ENCODE assay signal across 9 mouse cellular contexts in the genomic region with DNA sequence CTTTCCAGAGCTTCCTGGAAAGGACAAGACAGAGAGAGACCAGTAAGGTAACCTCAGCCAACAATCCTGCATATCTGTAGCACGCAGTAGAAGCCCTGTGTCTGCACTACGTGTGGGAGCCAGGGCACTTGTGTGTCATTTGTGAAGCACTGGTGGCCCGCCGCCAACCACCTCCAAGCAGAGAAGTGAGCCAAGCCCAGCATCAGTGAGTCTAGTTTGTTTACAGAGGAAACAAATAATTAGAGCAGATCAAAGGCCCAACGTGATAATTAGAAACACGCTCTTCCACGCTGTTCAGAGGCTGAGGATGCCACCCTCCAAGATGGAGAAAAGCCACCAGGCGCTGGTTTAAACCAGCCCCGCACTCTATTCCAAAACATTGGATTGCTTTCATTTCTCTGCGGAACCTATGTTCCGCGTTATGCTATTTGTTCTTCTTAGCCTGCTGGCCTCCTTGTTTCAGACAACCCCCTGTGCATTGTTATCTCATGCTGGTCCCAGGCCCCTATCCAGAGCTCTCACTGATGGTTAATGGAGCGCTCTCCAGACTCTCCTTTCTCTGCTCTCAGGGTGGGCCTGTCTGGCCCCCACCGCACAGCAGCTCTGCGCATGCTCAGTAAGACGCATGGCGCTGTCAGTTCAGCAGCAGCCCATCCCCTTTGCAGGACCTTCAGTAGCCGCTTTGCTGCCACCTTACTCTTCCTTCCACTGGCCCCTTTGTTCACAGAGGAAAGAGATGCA.
DNase-seq lines count a peak whose midpoint lies in the region; ATAC-seq and TF ChIP-seq lines count a peak whose summit lies in the region.
"Had no signal": no experiment of that assay in that cellular context is flagged by ENCODE, and none has a peak within 500 bp of the region (broad histone marks: within the 10 kb centered on the region; RNA-seq: fewer than 3 reads in every experiment).

No protein-coding gene starts in this region.

- H3K27ac ChIP-seq in testis, adult 2 months (ENCODE audit: control insufficient read depth, insufficient read depth, low read depth, low read length): no peak overlapping the region
- no peak overlapping the region for H3K27ac ChIP-seq in heart, embryonic 12.5 days (ENCODE audit: poor library complexity, severe bottlenecking)
- no peak overlapping the region for H3K27ac ChIP-seq in midbrain, embryonic 13.5 days
- H3K27ac ChIP-seq: liver, embryonic 13.5 days had no signal

- no peak for ATAC-seq in heart, embryonic 12.5 days (ENCODE audit: insufficient number of reproducible peaks, low FRiP score)
- ATAC-seq in midbrain, embryonic 13.5 days: peak; percentile 63; the same call in 1 of the 2 replicates
- no peak for ATAC-seq in erythroid progenitor cell, adult 5-6 weeks (replicated peaks; ENCODE audit: low FRiP score, poor library complexity, severe bottlenecking)

- peak overlapping the region; percentile 16; the same call in 1 of the 2 replicates for H3K4me3 ChIP-seq in testis, adult 2 months (ENCODE audit: control insufficient read depth, low read depth, low read length)
- no peak overlapping the region for H3K4me3 ChIP-seq in heart, embryonic 12.5 days
- no peak overlapping the region for H3K4me3 ChIP-seq in midbrain, embryonic 13.5 days (replicated peaks)
- H3K4me3 ChIP-seq: liver, embryonic 13.5 days had no signal

- no peaks in the 10 kb centered on the region for H3K36me3 ChIP-seq in testis, adult 2 months (ENCODE audit: control insufficient read depth, insufficient read depth, low read length)
- H3K36me3 ChIP-seq in heart, embryonic 12.5 days: no peaks in the 10 kb centered on the region
- H3K36me3 ChIP-seq in midbrain, embryonic 13.5 days: no peaks in the 10 kb centered on the region
- H3K36me3 ChIP-seq: liver, embryonic 13.5 days had no signal

- TF ChIP-seq POLR2A in testis, adult 2 months (IDR thresholded peaks at IDR 0.05; ENCODE audit: control insufficient read depth, low read depth, low read length): no peak

- no peak for DNase-seq in testis, postnatal 14 days (ENCODE audit: low spot score)
- peak; percentile 69 for DNase-seq in embryo, embryonic 10 days (ENCODE audit: low spot score)
- DNase-seq in layer of hippocampus, adult 18-20 months (ENCODE audit: low spot score in 2 of 2): peak; percentile 48 to 65
- DNase-seq in natural killer cell, adult 2 months (ENCODE audit: low spot score in 2 of 2): no peak
- DNase-seq: liver, embryonic 13.5 days had no signal

- H3K4me1 ChIP-seq in testis, adult 2 months (ENCODE audit: control insufficient read depth, insufficient read depth, low read length): peaks cover 5% of the 10 kb centered on the region; the same call in 1 of the 2 replicates
- peaks cover 4% of the 10 kb centered on the region; the same call in 1 of the 2 replicates for H3K4me1 ChIP-seq in heart, embryonic 12.5 days (replicated peaks)
- no peaks in the 10 kb centered on the region for H3K4me1 ChIP-seq in midbrain, embryonic 13.5 days (replicated peaks)
- H3K4me1 ChIP-seq: liver, embryonic 13.5 days had no signal

- H3K9me3 ChIP-seq in heart, embryonic 12.5 days (replicated peaks): no peaks in the 10 kb centered on the region; the same call in 1 of the 2 replicates
- no peaks in the 10 kb centered on the region for H3K9me3 ChIP-seq in midbrain, embryonic 13.5 days
- H3K9me3 ChIP-seq: liver, embryonic 13.5 days had no signal

- no peak for TF ChIP-seq CTCF in testis, adult 2 months (IDR thresholded peaks at IDR 0.05; ENCODE audit: control insufficient read depth, insufficient read depth, insufficient replicate concordance, low read depth, low read length)

- no peaks in the 10 kb centered on the region for H3K27me3 ChIP-seq in testis, adult 2 months (ENCODE audit: control insufficient read depth, insufficient read depth, low read length)
- H3K27me3 ChIP-seq in heart, embryonic 12.5 days (replicated peaks): no peaks in the 10 kb centered on the region
- H3K27me3 ChIP-seq in midbrain, embryonic 13.5 days: no peaks in the 10 kb centered on the region
- H3K27me3 ChIP-seq: liver, embryonic 13.5 days had no signal

- no peak overlapping the region for H3K9ac ChIP-seq in heart, embryonic 12.5 days
- H3K9ac ChIP-seq in midbrain, embryonic 13.5 days (replicated peaks): no peak overlapping the region
- H3K9ac ChIP-seq: liver, embryonic 13.5 days had no signal

- H3K4me2 ChIP-seq in heart, embryonic 12.5 days: peak overlapping the region; percentile 50
- H3K4me2 ChIP-seq in midbrain, embryonic 13.5 days (replicated peaks): no peak overlapping the region
- H3K4me2 ChIP-seq: liver, embryonic 13.5 days had no signal

- WGBS in heart, embryonic 12.5 days: 53% methylated on average over 18 of the region's 18 CpGs
- 75% methylated on average over 18 of the region's 18 CpGs for WGBS in midbrain, embryonic 13.5 days

Comparison
In these comparisons a context has a peak if more than half of its experiments do, and no peak if none do; other contexts are left out.
1. DNase-seq: peak in embryo, embryonic 10 days (single experiment) and layer of hippocampus, adult 18-20 months (2 of 2); none in testis, postnatal 14 days (single experiment) and natural killer cell, adult 2 months (0 of 2).